Mouse (Mus musculus) cerebellum, postnatal 14 days (tissue): Measurements from ENCODE around the gene Mrps18a.

Experiments used
- DNase-seq, 2 experiments: peaks; one replicate each; pipeline ENCODE4 v3.0.0; 2021; ENCODE audit warnings: mixed read lengths in 2 of 2

The Mrps18a gene

GRCm38 (mm10) chr17:46102608-46103159, 8.1 kb upstream of the Mrps18a start:
- DNase-seq, result no peak

DNA sequence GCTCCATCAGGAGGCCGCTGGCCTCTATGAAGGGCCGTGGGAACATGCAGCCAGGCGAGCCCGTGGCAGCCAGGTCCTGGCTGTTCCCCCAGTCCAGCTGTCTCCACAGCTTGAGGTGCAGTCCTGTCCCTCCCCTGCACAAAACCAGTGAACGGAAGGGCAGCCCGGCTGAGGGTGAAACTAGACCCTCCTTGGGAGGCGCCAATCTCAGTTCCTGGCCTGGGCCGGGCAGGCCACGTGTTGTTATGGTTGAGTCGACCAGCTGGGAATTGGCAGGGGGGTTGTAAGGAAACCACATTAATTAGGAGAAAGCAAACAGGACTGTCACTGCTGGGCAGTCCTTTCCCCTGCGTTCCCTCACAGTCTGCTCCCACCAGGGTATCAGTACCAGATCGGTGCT, 6.3 kb upstream of the Mrps18a start:
- peak; percentile 45 to 54 for DNase-seq

DNA sequence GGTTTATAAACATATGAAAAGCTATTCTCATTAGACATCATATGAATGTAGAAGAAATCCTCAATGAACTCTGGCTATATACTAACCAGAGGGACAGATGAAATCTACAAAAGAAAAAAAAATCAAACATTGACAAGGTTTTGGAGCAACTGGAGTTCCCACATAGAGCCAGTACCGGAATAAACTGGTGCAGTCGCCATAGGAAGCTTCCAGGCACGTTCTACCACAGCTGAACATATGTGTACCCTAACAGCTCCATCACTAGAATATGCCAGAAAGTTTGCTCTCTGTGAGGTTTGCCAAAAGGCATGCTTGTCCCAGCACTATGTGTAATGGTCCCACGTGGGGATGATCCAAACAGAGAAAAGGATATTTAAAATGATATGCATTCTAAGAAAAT, 2.5 kb upstream of the Mrps18a start:
- DNase-seq, result no peak

DNA sequence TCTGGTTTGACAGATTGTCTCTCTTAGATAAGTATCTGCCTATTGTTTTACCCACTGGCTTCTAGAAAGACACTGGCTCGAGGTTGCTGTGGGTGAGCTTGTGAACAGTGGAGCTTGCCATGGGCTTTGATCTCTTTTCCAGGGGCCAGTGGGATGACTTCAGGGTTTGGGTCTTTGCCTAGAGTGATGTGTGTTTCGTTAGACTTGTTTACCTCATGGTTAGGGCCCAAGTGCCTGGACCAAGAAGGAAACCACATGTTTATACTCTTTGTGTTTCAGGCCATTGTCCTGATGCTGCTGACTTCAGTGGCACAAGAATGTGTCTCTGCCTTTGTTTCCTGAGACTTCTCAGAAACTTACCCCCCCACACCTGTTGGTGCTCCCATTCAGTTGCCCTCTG, 4.7 kb downstream of the Mrps18a start:
- no peak for DNase-seq

DNA sequence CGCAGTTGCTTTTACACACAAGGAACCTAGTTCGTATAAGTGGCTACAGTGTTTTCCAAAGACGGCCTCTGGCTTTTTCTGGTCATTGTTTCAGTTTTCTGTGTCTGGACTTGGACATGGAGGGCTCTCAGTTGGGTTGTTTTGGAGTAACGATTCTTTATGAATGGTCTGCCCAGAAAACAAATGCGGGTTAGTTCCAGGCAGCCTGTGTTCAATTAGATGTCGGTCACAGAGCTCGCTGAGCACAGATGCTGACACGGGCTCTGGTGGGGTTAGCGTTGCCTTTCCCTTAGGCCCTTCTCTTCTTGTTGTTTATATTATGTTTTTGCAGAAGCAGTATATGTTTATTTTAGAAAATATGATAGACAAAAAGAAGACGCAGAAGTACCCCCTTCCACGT, 5.4 kb downstream of the Mrps18a start:
- no peak for DNase-seq

DNA sequence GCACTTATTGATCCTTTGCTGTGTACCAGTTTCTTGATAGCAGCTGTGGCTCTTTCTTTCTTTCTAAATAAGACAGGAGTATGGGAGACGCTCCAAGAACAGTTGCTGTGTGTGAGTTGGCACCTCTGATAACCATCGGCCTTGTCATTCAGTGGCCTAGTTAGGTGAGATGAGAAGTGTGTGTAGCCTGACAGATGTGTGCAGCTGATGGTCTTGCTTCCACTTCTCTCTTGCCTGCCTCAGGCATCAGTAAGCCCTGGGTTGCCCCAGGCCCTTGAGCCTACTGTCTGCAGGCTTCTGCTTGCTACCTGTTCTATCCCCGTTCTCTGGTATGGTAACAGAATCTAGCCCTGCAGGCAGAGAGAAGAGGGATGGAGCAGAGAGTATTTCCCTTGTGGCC, 6.1 kb downstream of the Mrps18a start:
- DNase-seq, result no peak

GRCm38 (mm10) chr17:46117623-46118422, 7.0 kb downstream of the Mrps18a start:
- no peak for DNase-seq

- no peak for DNase-seq
Observed at GRCm38 (mm10) chr17:46118423-46118850, 7.7 kb downstream of the Mrps18a start.

GRCm38 (mm10) chr17:46119641-46120040, 8.9 kb downstream of the Mrps18a start:
- no peak for DNase-seq

- no peak for DNase-seq
Observed at GRCm38 (mm10) chr17:46122791-46123190, 12.0 kb downstream of the Mrps18a start.

DNA sequence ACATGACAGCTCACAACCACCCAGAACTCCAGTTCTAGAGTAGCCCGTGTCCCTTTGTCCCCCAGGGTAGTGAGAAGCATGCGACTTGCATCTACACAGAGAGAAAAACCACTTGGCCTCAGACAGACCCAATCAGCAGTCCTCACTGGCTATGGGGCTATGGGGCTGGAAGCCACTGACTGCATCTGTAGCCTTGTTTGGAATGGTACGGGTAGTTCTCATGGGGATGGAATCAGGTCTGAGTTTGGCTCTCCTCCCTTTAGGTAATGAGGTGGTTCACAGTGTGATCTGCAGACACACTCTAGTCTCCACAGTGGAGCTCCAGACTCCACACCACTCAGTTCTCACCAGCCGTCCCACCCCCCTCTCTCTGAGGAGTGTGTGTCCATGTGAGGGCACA, 12.5 kb downstream of the Mrps18a start:
- no peak for DNase-seq

DNA sequence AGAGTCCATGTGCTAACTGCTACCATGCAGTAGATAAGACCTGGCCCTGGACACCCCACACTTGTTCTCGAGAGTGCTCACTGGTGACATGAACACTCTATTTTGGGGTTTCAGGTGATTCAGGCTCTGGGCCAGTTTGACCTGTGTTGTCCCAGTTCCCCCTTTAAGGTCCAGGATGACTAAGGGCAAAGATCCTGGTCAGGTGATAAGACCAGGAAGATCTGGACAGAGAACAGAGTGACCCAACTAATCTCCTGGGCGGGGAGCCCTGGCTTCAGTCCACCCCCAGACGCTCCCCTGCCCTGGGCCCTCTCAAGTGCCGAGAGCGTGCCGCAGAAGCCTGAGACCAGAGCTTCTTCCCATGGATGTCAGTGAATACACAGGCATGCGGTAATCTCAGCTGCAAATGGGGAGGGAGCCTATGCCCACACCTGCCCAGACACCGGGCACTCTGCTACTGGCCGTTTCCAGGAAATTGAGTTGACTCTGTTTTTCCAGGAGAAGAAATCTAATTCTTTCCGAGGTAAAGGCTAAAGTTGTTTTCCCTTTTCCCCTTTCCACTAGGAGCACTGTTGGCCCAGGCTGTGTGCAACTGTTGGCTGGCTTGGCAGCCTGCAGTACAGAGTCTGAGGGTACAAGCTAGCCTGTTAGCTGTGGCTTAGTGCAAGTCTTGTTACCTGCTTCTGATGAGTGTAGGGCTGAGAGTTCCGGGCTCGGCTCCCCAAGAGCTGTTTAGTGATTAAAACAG, 13.3 kb downstream of the Mrps18a start:
- no peak for DNase-seq

DNA sequence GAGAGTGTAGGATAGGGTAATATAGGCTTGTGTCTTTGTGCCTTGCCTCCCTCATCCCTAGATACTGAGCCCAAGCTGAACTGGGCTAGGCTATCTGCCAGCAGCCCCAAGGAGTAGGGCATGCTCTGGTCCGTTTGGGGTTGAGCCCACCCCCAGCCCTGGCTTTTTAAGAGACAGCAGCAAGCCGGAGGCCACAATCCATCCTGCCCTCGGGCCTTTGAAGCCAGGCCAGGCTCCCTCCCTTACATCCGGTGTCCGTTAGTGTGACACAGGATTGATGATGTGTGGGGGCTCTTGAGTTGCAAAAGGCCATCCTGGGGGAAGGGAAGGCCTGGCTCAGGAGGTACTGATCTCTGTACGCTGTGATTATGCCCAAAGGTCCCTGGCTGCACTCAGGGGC, 15.8 kb downstream of the Mrps18a start:
- DNase-seq, result no peak

DNA sequence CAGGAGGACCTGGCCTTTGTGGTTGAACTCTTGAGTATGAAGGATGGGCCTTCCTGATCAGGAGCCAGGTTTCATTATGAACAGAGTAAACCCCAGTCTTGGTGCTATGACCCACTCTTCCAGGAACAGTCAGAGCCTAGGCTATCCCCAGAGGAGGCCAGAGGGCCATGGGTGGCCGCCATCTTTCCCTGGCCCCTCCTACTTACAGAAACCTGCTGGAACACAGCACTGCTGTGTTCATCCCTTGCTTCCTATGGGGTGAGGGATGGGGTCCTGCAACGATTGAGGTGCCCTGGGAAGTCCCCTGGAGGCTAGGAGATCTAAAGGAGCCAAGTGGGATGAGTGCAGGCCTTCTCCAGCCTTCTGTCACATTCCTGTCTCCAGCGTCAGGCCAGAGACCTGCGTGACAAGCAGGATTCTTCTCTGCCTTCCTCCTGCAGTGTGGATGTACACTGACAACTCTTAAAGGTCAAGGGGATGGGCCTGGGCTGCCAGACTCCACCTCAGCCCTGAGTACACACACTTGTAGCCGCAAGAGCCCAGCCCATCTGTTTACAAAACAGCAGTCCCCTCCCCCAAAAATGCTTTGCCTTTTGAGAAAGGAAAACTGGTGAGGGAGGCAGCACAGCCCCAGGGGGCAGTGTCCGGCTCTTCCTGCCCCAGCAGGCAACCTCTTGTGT, 17.2 kb downstream of the Mrps18a start:
- DNase-seq, result no peak

- DNase-seq, result no peak
Observed at GRCm38 (mm10) chr17:46129741-46130498, 19.1 kb downstream of the Mrps18a start.

- peak; percentile 88 to 91 for DNase-seq
Observed at GRCm38 (mm10) chr17:46132058-46132718, 21.4 kb downstream of the Mrps18a start.

DNA sequence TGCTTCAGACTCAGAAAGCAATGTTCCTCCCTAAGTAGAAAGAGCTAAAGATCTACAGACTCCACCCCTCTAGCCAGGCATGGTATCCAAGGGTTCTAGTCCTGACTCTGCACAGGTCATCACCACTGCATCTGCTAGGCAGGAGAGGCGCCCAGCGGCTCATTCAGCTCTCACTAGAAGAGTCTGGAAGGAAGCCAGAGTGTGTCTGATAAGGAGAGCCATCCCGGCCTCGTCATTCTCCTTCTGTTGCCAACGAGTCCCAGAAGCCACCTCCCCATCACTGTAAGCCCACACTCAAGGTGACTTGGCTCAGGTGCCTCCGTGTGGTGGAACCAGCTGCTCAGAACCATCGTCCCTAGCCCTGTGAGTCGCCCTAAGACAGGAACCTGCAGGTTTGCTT, 22.1 kb downstream of the Mrps18a start:
- DNase-seq, result no peak

DNA sequence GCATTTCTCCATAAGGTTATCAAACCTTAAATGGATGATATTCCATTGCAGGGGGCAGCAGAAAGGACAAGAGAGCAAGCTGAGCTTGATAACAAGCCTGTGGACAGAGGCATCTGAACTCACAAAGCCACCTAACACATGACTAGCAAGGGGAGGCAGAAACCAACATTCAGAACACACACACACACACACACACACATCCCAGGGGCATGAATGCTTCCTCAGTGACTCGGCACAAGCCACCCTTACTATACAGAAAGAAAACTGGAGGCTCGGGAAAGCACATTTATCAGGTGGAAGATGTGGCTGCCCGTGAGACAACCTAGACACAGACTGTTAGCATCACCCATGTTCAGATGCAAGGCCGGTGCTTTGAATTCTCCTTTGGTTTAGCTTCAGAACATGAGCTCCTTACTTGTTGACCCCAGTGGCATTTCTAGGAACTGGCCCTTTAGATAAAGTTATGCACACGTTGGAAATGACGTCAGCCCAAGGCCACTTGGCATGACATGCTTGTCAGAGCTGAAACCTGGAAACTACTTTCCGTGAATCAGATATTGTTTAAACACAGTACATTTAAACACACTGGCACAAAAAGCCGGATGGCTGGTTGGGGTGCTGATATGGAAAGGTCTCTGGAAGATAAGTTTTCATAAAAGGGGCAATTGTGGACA, 27.9 kb downstream of the Mrps18a start:
- DNase-seq, result no peak

GRCm38 (mm10) chr17:46139872-46140271, 29.1 kb downstream of the Mrps18a start:
- no peak for DNase-seq

DNA sequence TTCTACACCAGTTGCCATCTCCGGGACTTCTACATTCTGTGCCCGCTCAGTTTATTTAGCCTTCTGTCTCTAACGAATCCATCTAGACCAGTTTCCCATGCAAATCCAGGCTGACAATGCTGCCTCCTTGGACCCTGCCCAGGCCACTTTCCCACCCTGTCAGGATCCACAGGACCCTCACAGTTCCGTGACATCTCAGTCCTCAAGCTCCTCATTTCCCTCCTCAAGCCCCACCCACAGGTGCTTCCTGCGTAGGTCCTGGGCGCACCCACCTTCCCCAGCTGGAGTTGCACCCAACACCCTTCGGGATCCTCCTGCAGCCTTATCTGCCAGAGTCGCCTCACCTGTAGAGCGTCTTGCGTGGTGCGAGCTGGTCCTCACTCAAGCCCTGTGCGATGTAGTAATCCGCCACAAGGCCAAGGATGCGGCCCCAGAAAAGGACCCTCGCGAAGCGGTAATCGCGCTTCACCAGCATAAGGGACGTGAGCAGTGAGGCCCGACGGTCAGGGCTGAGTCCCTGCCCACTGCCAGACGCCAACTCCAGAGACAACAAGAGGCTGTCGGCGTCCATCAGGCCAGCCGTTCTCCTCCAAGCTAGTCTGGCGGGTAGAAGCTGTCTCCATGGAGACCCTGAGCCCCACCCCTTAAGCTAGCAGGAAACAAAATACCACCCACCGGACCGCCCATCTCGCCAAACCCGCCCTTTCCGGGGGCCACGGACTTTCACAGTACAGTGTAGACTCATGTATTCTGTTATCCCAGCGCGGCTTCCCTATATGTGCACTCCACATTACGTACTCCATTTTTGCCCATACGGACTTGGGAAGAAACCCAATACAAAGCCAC, 33.0 kb downstream of the Mrps18a start, which contains the start of gene Rsph9:
Gene Rsph9, minus strand, starts transcription at position 639 of the 846 bp plus-strand sequence.
- peak in 1 of 2 experiments; percentile 53 for DNase-seq
